Mouse (Mus musculus): Measurements from ENCODE around the gene Olfr822.
A peak's percentile ranks its signal among the peaks of the same experiment; 100 is the strongest.
"Not testable (repeated sequence)": the region's sequence is repeated elsewhere in the genome, so short reads cannot be mapped to it uniquely, and the experiment has no call there.

Olfr822 gene

GRCm38 (mm10) chr10:130070910-130071309 lies at the start of gene Olfr822:
Gene Olfr822 (plus strand): TSS chr10:130071210.
- DNase-seq, result no peak

GRCm38 (mm10) chr10:130030048-130030447 lies 41.0 kb upstream of the Olfr822 start, which contains the start of gene Olfr821:
Gene Olfr821 (plus strand): TSS chr10:130030348.
- no peak for DNase-seq

- no peak for DNase-seq
These were observed 33.9 kb upstream of the Olfr822 start for GRCm38 (mm10) chr10:130037096-130037495.

- peak; percentile 75 to 77 for DNase-seq
These were observed 21.9 kb downstream of the Olfr822 start for GRCm38 (mm10) chr10:130092838-130093440.

- DNase-seq, result no peak
These were observed 25.1 kb downstream of the Olfr822 start for GRCm38 (mm10) chr10:130096104-130096503.

- DNase-seq, result not testable (repeated sequence)
These were observed 44.3 kb downstream of the Olfr822 start, which contains the start of gene Olfr823 for GRCm38 (mm10) chr10:130115283-130115682. Gene Olfr823 (minus strand): TSS chr10:130115383.

GRCm38 (mm10) chr10:130116045-130116444 lies 45.0 kb downstream of the Olfr822 start:
- DNase-seq, result not testable (repeated sequence)

Data from kidney, postnatal 4 days (tissue).